Mouse (Mus musculus) cerebellum, adult 2 months (tissue): Measurements from ENCODE around the gene Ptx4. TPM values are rescaled to one million over a fixed set of nuclear protein-coding genes. Genes with fewer than 3 reads are reported as not detected.
A peak's percentile ranks its signal among the peaks of the same experiment; 100 is the strongest.

Experiments
- DNase-seq, 2 experiments: peaks; one replicate each; pipeline ENCODE4 v3.0.0; 2021
- H3K27ac ChIP-seq: fragments of 200-500 bp; 2 replicates; pipeline ENCODE4 v1.5.1; 2012; ENCODE audit warnings: low read length, control low read depth, inconsistent platforms; ENCODE audit not compliant: insufficient read depth
- H3K27me3 ChIP-seq: fragments of 200-500 bp; 2 replicates; pipeline ENCODE4 v1.6.1; 2012; ENCODE audit warnings: inconsistent platforms, mild to moderate bottlenecking, low read length, moderate library complexity; ENCODE audit not compliant: control insufficient read depth, insufficient read depth
- H3K4me1 ChIP-seq: fragments of 200-500 bp; 2 replicates; pipeline ENCODE4 v1.6.1; 2011; ENCODE audit warnings: low read length; ENCODE audit not compliant: control insufficient read depth, insufficient read depth
- H3K4me3 ChIP-seq: fragments of 200-500 bp; replicated peaks from 2 replicates; pipeline ENCODE3; 2011; ENCODE audit warnings: mild to moderate bottlenecking, low read depth, low read length, control low read depth; ENCODE audit not compliant: insufficient read depth
- CTCF ChIP-seq: fragments of 200-500 bp; IDR thresholded peaks from 2 replicates; pipeline ENCODE4 v1.5.1; 2011; ENCODE audit warnings: low read depth, mild to moderate bottlenecking, control low read depth, low read length, moderate library complexity, borderline replicate concordance; ENCODE audit not compliant: insufficient read depth
- POLR2A ChIP-seq: fragments of 200-500 bp; IDR thresholded peaks from 2 replicates; pipeline ENCODE4 v1.6.1; 2011; ENCODE audit warnings: low read length, control low read depth, borderline replicate concordance; ENCODE audit not compliant: insufficient read depth
- WGBS: fragments of 180-500 bp; shearing (Covaris S2); methylation state at CpG from one replicate; pipeline ENCODE4 v1.1.7; 2018; 5-methylcytosine and 5-hydroxymethylcytosine counted together
- polyA plus RNA-seq: library from polyadenylated mRNA; depleted of rRNA; stranded (reverse); fragments of >200 nt; gene quantifications from 2 replicates; pipeline ENCODE4 v1.2.3, GENCODE M21; 2012

Ptx4 gene
- polyA plus RNA-seq, 1 experiment = not detected

DNA sequence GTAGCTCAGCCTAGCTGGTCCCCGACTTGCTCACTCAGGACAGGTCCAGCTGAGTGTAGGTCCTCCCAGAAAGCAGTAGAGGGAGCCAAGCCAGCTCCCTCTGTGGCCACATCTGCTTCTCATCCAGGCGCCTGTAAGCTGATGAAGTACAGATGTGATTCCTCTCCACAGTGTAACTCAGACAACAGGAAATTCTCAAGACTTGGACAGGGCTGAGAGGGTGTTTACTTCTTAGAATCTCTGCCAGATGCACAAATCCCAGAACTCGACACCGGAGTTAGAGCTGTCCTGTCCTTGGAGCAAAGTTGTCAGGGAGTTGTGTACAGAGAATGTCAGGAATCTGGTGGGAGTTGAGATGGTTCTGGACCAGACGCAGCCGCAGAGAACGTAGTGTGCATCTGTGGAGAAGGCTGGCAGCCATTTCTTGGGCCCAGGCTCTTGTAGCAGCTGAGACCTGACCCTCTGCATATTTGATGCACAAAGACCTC lies 37.1 kb upstream of the Ptx4 start, which contains the start of gene Tmem204:
Tmem204 (minus strand) TSS at position 148 of the 488 bp plus-strand sequence.
- WGBS = 58% methylated on average over 7 of the region's 7 CpGs
- 0 out of 2 replicates have a peak, but pooled peaks have one; percentile 5 for TF ChIP-seq CTCF
- no peak for TF ChIP-seq POLR2A
- Histone ChIP-seq H3K4me3 (no peak within 1 kb of the TSS), H3K27ac (no peak within 1 kb of the TSS), H3K4me1 (no peaks in the 10 kb centered on the region; the same call in 1 of the 2 replicates), H3K27me3 (no peaks in the 10 kb centered on the region)
- no peak for DNase-seq

DNA sequence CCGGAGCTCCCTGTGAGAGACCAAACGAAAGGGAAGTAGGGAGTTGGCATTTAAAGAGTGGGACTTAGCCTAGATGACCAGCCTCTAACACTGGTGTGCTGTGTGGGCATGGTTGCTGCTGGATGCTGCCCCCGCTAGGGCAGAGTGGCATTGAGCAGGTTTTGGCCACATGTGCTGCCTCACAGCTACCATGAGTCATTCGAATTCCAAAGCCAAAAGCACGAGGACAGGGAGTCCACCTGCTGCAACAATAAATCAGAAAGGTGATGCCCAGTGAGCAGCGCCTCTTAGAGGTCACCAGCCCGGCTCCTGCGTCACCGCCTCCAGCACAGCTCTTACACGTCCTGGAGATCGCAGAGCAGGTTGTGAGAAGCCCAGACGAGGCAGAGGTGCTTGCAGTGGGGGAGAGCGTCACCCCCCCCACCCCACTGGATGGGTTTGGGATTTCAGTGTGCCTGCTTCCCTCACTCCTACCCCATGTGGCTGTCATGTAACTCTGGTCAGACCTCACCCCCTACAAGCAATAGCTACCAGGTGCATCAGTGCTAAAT lies 35.6 kb upstream of the Ptx4 start:
- DNase-seq = no peak
- H3K4me1 ChIP-seq = no peaks in the 10 kb centered on the region
- WGBS = 82% methylated on average over 13 of the region's 13 CpGs

GRCm38 (mm10) chr17:25086724-25087123 lies 33.8 kb upstream of the Ptx4 start:
- Histone ChIP-seq H3K27ac (no peak overlapping the region), H3K4me3 (no peak overlapping the region), H3K27me3 (no peaks in the 10 kb centered on the region), H3K4me1 (no peaks in the 10 kb centered on the region; the same call in 1 of the 2 replicates)
- TF ChIP-seq CTCF = no peak
- TF ChIP-seq POLR2A = no peak
- 78% methylated on average over 7 of the region's 7 CpGs for WGBS
- DNase-seq = no peak

More for the DNA sequence above, 35.6 kb upstream of the Ptx4 start:
- no peak for TF ChIP-seq CTCF
- Histone ChIP-seq H3K27me3 (no peaks in the 10 kb centered on the region), H3K27ac (no peak overlapping the region), H3K4me3 (no peak overlapping the region)

DNA sequence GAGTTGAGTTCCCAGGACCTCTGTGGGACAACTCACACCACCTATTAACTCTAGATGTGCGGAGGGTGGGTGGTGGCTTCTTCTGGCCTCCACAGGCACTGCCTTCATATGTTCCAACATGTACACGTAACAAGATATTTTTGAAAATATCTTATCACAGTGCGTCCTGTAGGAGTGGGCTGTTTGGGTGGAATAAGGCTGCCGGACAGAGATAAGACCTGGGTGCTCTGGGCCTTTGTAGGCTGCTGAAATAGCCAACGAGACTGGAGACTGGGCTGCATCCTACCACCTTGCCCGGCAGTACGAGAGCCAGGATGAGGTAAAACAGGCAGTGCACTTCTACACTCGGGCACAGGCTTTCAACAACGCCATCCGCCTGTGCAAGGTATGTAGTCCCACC lies 31.4 kb upstream of the Ptx4 start:
- H3K27ac ChIP-seq = no peak overlapping the region
- H3K4me3 ChIP-seq = no peak overlapping the region
- H3K27me3 ChIP-seq = no peaks in the 10 kb centered on the region
- TF ChIP-seq CTCF (no peak), POLR2A (no peak)
- DNase-seq = no peak
- 91% methylated on average over 10 of the region's 10 CpGs for WGBS
- no peaks in the 10 kb centered on the region; the same call in 1 of the 2 replicates for H3K4me1 ChIP-seq

- no peak overlapping the region for H3K4me3 ChIP-seq
- H3K27me3 ChIP-seq = no peaks in the 10 kb centered on the region
- H3K4me1 ChIP-seq = peaks cover 2% of the 10 kb centered on the region
- H3K27ac ChIP-seq = no peak overlapping the region
- DNase-seq = no peak
- TF ChIP-seq CTCF (no peak), POLR2A (no peak)
- WGBS = 84% methylated on average over 10 of the region's 10 CpGs
Observed at GRCm38 (mm10) chr17:25090450-25090849, 30.1 kb upstream of the Ptx4 start.

- Histone ChIP-seq H3K4me3 (no peak overlapping the region), H3K27me3 (no peaks in the 10 kb centered on the region), H3K4me1 (peaks cover 16% of the 10 kb centered on the region), H3K27ac (no peak overlapping the region)
- DNase-seq = peak; percentile 56 to 76
- 11% methylated on average over 2 of the region's 2 CpGs for WGBS
- TF ChIP-seq POLR2A = no peak
- TF ChIP-seq CTCF = no peak
Observed at GRCm38 (mm10) chr17:25096221-25096620, 24.3 kb upstream of the Ptx4 start.

DNA sequence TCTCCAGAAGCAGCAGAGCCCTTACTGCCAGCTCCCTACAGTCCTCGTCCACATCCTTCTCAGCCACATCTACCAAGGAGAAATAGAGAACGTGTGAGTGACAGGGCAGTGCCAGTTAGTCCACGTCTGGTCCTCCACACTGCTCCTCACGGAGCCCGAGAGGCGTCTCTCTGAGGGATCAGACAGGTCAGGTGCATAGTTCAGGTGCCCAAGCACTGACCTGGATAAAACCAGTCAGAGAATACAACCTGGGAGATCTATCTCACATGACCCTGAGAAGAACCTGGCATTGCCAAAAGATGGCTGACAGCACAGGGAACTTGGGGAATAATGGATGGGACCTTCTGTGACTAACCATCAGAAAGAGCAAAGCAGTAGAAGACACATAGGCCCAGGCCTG lies 20.5 kb upstream of the Ptx4 start:
- Histone ChIP-seq H3K27me3 (no peaks in the 10 kb centered on the region), H3K4me1 (peaks cover 16% of the 10 kb centered on the region), H3K27ac (no peak overlapping the region), H3K4me3 (no peak overlapping the region)
- 92% methylated on average over 6 of the region's 6 CpGs for WGBS
- DNase-seq = no peak
- TF ChIP-seq POLR2A (no peak), CTCF (no peak)

DNA sequence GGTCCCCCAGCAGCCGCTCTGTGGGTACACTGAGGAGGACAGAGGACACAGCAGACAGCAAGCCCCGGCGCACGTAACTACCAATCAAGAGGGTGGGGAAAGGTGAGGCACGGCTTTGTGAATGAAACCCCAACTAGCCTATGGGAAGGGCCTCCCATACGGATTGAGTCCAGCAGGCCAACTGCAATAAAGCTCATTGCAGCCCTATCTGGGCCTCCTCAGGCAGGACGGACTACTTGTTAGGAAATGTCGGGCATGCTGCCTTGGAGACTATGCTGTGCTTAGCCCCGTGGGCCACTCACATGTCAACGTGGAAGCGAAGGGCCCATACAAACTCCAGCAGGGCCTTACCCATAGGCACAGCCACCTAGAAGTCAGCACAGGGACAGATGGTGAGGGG lies 19.2 kb upstream of the Ptx4 start:
- no peak overlapping the region for H3K4me3 ChIP-seq
- TF ChIP-seq POLR2A = no peak
- no peak for TF ChIP-seq CTCF
- WGBS = 91% methylated on average over 11 of the region's 11 CpGs

More for the DNA sequence above, 19.2 kb upstream of the Ptx4 start:
- H3K27me3 ChIP-seq = no peaks in the 10 kb centered on the region
- H3K4me1 ChIP-seq = peaks cover 9% of the 10 kb centered on the region; the same call in 1 of the 2 replicates
- H3K27ac ChIP-seq = no peak overlapping the region
- no peak for DNase-seq
